Mouse (Mus musculus) 3134 (cell line): ENCODE results near the gene Dbn1.

Experiments used
- DNase-seq: peaks from one replicate; pipeline ENCODE4 v3.0.0-alpha.2; 2011; ENCODE audit warnings: low spot score; ENCODE audit not compliant: insufficient read length; ENCODE audit errors: extremely low read depth

Dbn1 gene

GRCm38 (mm10) chr13:55510668-55511491, 23.0 kb upstream of the Dbn1 start:
- peak; percentile 85 for DNase-seq

- DNase-seq = no peak
Observed at GRCm38 (mm10) chr13:55510332-55510667, 22.4 kb upstream of the Dbn1 start.

GRCm38 (mm10) chr13:55508531-55508930, 20.6 kb upstream of the Dbn1 start:
- no peak for DNase-seq

- DNase-seq = no peak
Observed at GRCm38 (mm10) chr13:55507877-55508276, 20.0 kb upstream of the Dbn1 start.

GRCm38 (mm10) chr13:55506697-55507096, 18.8 kb upstream of the Dbn1 start:
- DNase-seq = no peak

GRCm38 (mm10) chr13:55505810-55506209, 17.9 kb upstream of the Dbn1 start:
- no peak for DNase-seq

GRCm38 (mm10) chr13:55504390-55504789, 16.5 kb upstream of the Dbn1 start:
- DNase-seq = no peak

- DNase-seq = no peak
Observed at GRCm38 (mm10) chr13:55502405-55502804, 14.5 kb upstream of the Dbn1 start.

- no peak for DNase-seq
Observed at GRCm38 (mm10) chr13:55500575-55500974, 12.7 kb upstream of the Dbn1 start.

- no peak for DNase-seq
Observed at GRCm38 (mm10) chr13:55498906-55499305, 11.0 kb upstream of the Dbn1 start.

- DNase-seq = no peak
Observed at GRCm38 (mm10) chr13:55496661-55497060, 8.8 kb upstream of the Dbn1 start.

GRCm38 (mm10) chr13:55495702-55496101, 7.8 kb upstream of the Dbn1 start:
- no peak for DNase-seq

- DNase-seq = no peak
Observed at GRCm38 (mm10) chr13:55494883-55495621, 7.1 kb upstream of the Dbn1 start.

- no peak for DNase-seq
Observed at GRCm38 (mm10) chr13:55494257-55494656, 6.3 kb upstream of the Dbn1 start.

GRCm38 (mm10) chr13:55486916-55487577, 864 bp downstream of the Dbn1 start:
- no peak for DNase-seq

GRCm38 (mm10) chr13:55486029-55486794, 1.7 kb downstream of the Dbn1 start:
- DNase-seq = no peak

- no peak for DNase-seq
Observed at GRCm38 (mm10) chr13:55484520-55485088, 3.3 kb downstream of the Dbn1 start.

GRCm38 (mm10) chr13:55483593-55483992, 4.3 kb downstream of the Dbn1 start:
- no peak for DNase-seq

GRCm38 (mm10) chr13:55483071-55483470, 4.8 kb downstream of the Dbn1 start:
- DNase-seq = no peak

GRCm38 (mm10) chr13:55482542-55482941, 5.4 kb downstream of the Dbn1 start:
- peak; percentile 65 for DNase-seq
